Mouse (Mus musculus) intestine, embryonic 15.5 days (tissue): ENCODE measurements at regions not wholly inside any gene's neighbourhood (a gene's known extent, or its start where the extent isn't known, plus 50 kb on each side); places are given as distances from the start of the nearest gene placed in this dataset.

ENCODE experiments used
- ATAC-seq: fragments of 200-750 bp; cut with Nextera tagmentation; 2 replicates; pipeline ENCODE4 v1.8.0; 2017; ENCODE audit warnings: moderate TSS enrichment, moderate library complexity
- H3K27ac ChIP-seq: fragments of 300-500 bp; sonication (generic); 2 replicates; pipeline ENCODE4 v1.5.1; 2015; ENCODE audit warnings: mild to moderate bottlenecking, inconsistent platforms
- H3K27me3 ChIP-seq: fragments of 300-500 bp; sonication (generic); replicated peaks from 2 replicates; pipeline ENCODE4 v1.6.1; 2015; ENCODE audit warnings: inconsistent platforms
- H3K36me3 ChIP-seq: fragments of 300-500 bp; sonication (generic); 2 replicates; pipeline ENCODE4 v1.6.1; 2015; ENCODE audit warnings: inconsistent platforms
- H3K4me1 ChIP-seq: fragments of 300-500 bp; sonication (generic); replicated peaks from 2 replicates; pipeline ENCODE4 v1.6.1; 2015; ENCODE audit warnings: inconsistent platforms
- H3K4me2 ChIP-seq: fragments of 300-500 bp; sonication (generic); replicated peaks from 2 replicates; pipeline ENCODE4 v1.6.1; 2015; ENCODE audit warnings: mild to moderate bottlenecking, inconsistent platforms
- H3K4me3 ChIP-seq: fragments of 300-500 bp; sonication (generic); replicated peaks from 2 replicates; pipeline ENCODE4 v1.5.1; 2015; ENCODE audit warnings: inconsistent platforms
- H3K9ac ChIP-seq: fragments of 300-500 bp; sonication (generic); 2 replicates; pipeline ENCODE4 v1.6.1; 2015; ENCODE audit warnings: inconsistent platforms
- H3K9me3 ChIP-seq: fragments of 300-500 bp; sonication (generic); 2 replicates; pipeline ENCODE4 v1.6.1; 2016; ENCODE audit warnings: inconsistent platforms
- WGBS: fragments of 180-500 bp; shearing (Covaris S2); methylation state at CpG from one replicate; pipeline ENCODE4 v1.1.7; 2015; 5-methylcytosine and 5-hydroxymethylcytosine counted together

GRCm38 (mm10) chr9:46751981-46752380, 246.6 kb upstream of the Gm4791 start:
- Histone ChIP-seq H3K36me3 (no peaks in the 10 kb centered on the region), H3K27me3 (no peaks in the 10 kb centered on the region), H3K4me3 (no peak overlapping the region), H3K9me3 (no peaks in the 10 kb centered on the region), H3K4me1 (no peaks in the 10 kb centered on the region), H3K4me2 (no peak overlapping the region), H3K27ac (no peak overlapping the region), H3K9ac (no peak overlapping the region)
- no peak for ATAC-seq
- 52% methylated on average over 5 of the region's 5 CpGs for WGBS

GRCm38 (mm10) chr9:46749441-46749840, 249.1 kb upstream of the Gm4791 start:
- Histone ChIP-seq H3K27ac (no peak overlapping the region), H3K4me3 (no peak overlapping the region), H3K9ac (no peak overlapping the region), H3K9me3 (no peaks in the 10 kb centered on the region), H3K36me3 (no peaks in the 10 kb centered on the region), H3K27me3 (no peaks in the 10 kb centered on the region), H3K4me2 (no peak overlapping the region), H3K4me1 (no peaks in the 10 kb centered on the region)
- 86% methylated on average over 6 of the region's 6 CpGs for WGBS
- no peak for ATAC-seq

GRCm38 (mm10) chr9:46746266-46746665, 252.3 kb upstream of the Gm4791 start:
- Histone ChIP-seq H3K27me3 (no peaks in the 10 kb centered on the region), H3K36me3 (no peaks in the 10 kb centered on the region), H3K9ac (no peak overlapping the region), H3K9me3 (no peaks in the 10 kb centered on the region), H3K4me1 (no peaks in the 10 kb centered on the region), H3K4me3 (no peak overlapping the region), H3K4me2 (no peak overlapping the region), H3K27ac (no peak overlapping the region)
- WGBS: 65% methylated on average over 3 of the region's 3 CpGs
- ATAC-seq: no peak

GRCm38 (mm10) chr9:46740496-46740895, 258.0 kb upstream of the Gm4791 start:
- Histone ChIP-seq H3K27me3 (0 out of 2 replicates have a peak, but pooled peaks cover 3% of the 10 kb centered on the region), H3K4me3 (no peak overlapping the region), H3K4me1 (no peaks in the 10 kb centered on the region), H3K4me2 (no peak overlapping the region), H3K27ac (no peak overlapping the region), H3K9ac (no peak overlapping the region), H3K36me3 (no peaks in the 10 kb centered on the region), H3K9me3 (no peaks in the 10 kb centered on the region)
- no peak for ATAC-seq
- 76% methylated on average over 4 of the region's 4 CpGs for WGBS

GRCm38 (mm10) chr9:46739341-46739740, 259.2 kb upstream of the Gm4791 start:
- Histone ChIP-seq H3K36me3 (no peaks in the 10 kb centered on the region), H3K4me2 (no peak overlapping the region), H3K4me1 (no peaks in the 10 kb centered on the region), H3K27ac (no peak overlapping the region), H3K4me3 (no peak overlapping the region), H3K9me3 (no peaks in the 10 kb centered on the region), H3K9ac (no peak overlapping the region), H3K27me3 (0 out of 2 replicates have a peak, but pooled peaks cover 3% of the 10 kb centered on the region)
- 57% methylated on average over 3 of the region's 3 CpGs for WGBS
- ATAC-seq: no peak

GRCm38 (mm10) chr9:46738634-46739033, 259.9 kb upstream of the Gm4791 start:
- H3K27me3 ChIP-seq: 0 out of 2 replicates have a peak, but pooled peaks cover 3% of the 10 kb centered on the region
- no peak overlapping the region for H3K4me3 ChIP-seq
- no peak overlapping the region for H3K4me2 ChIP-seq
- no peak overlapping the region for H3K27ac ChIP-seq
- ATAC-seq: no peak
- WGBS: 45% methylated on average over 3 of the region's 3 CpGs
- no peaks in the 10 kb centered on the region for H3K36me3 ChIP-seq
- H3K9me3 ChIP-seq: no peaks in the 10 kb centered on the region
- no peaks in the 10 kb centered on the region for H3K4me1 ChIP-seq
- H3K9ac ChIP-seq: no peak overlapping the region

GRCm38 (mm10) chr9:46738056-46738455, 260.5 kb upstream of the Gm4791 start:
- 60% methylated on average over 4 of the region's 4 CpGs for WGBS
- no peak for ATAC-seq

GRCm38 (mm10) chr9:46737446-46737845, 261.1 kb upstream of the Gm4791 start:
- no peak overlapping the region for H3K27ac ChIP-seq
- H3K9me3 ChIP-seq: no peaks in the 10 kb centered on the region
- 62% methylated on average over 3 of the region's 3 CpGs for WGBS
- no peak overlapping the region for H3K9ac ChIP-seq
- H3K4me2 ChIP-seq: no peak overlapping the region
- ATAC-seq: no peak
- no peaks in the 10 kb centered on the region for H3K4me1 ChIP-seq
- H3K27me3 ChIP-seq: 0 out of 2 replicates have a peak, but pooled peaks cover 3% of the 10 kb centered on the region
- no peaks in the 10 kb centered on the region for H3K36me3 ChIP-seq
- no peak overlapping the region for H3K4me3 ChIP-seq

More at GRCm38 (mm10) chr9:46738056-46738455, 260.5 kb upstream of the Gm4791 start:
- no peak overlapping the region for H3K4me2 ChIP-seq
- H3K36me3 ChIP-seq: no peaks in the 10 kb centered on the region
- no peaks in the 10 kb centered on the region for H3K9me3 ChIP-seq
- no peak overlapping the region for H3K4me3 ChIP-seq
- 0 out of 2 replicates have a peak, but pooled peaks cover 3% of the 10 kb centered on the region for H3K27me3 ChIP-seq
- H3K9ac ChIP-seq: no peak overlapping the region
- H3K27ac ChIP-seq: no peak overlapping the region
- no peaks in the 10 kb centered on the region for H3K4me1 ChIP-seq

GRCm38 (mm10) chr9:46736232-46736631, 262.3 kb upstream of the Gm4791 start:
- peak; percentile 77 for ATAC-seq
- no peak overlapping the region for H3K4me3 ChIP-seq
- H3K27ac ChIP-seq: no peak overlapping the region
- no peaks in the 10 kb centered on the region for H3K36me3 ChIP-seq
- 0 out of 2 replicates have a peak, but pooled peaks cover 3% of the 10 kb centered on the region for H3K27me3 ChIP-seq
- no peak overlapping the region for H3K4me2 ChIP-seq
- no peak overlapping the region for H3K9ac ChIP-seq
- H3K4me1 ChIP-seq: no peaks in the 10 kb centered on the region
- no peaks in the 10 kb centered on the region for H3K9me3 ChIP-seq

- Histone ChIP-seq H3K4me2 (0 out of 2 replicates have a peak overlapping the region, but pooled peaks have one; percentile 19), H3K4me1 (no peaks in the 10 kb centered on the region), H3K27me3 (0 out of 2 replicates have a peak, but pooled peaks cover 3% of the 10 kb centered on the region), H3K9me3 (no peaks in the 10 kb centered on the region), H3K36me3 (no peaks in the 10 kb centered on the region), H3K9ac (no peak overlapping the region), H3K4me3 (no peak overlapping the region), H3K27ac (no peak overlapping the region)
- peak; percentile 69 for ATAC-seq
- WGBS: 2% methylated on average over 4 of the region's 4 CpGs
Measured at GRCm38 (mm10) chr9:46735664-46736067, 262.9 kb upstream of the Gm4791 start.

- H3K9me3 ChIP-seq: no peaks in the 10 kb centered on the region
- H3K4me3 ChIP-seq: no peak overlapping the region
- 64% methylated on average over 5 of the region's 5 CpGs for WGBS
- no peaks in the 10 kb centered on the region for H3K27me3 ChIP-seq
- no peaks in the 10 kb centered on the region for H3K36me3 ChIP-seq
- H3K9ac ChIP-seq: no peak overlapping the region
- ATAC-seq: no peak
- H3K4me2 ChIP-seq: no peak overlapping the region
- H3K4me1 ChIP-seq: no peaks in the 10 kb centered on the region
- H3K27ac ChIP-seq: no peak overlapping the region
Measured at GRCm38 (mm10) chr9:46728465-46728864, 270.1 kb upstream of the Gm4791 start.

- WGBS: 89% methylated on average over 5 of the region's 5 CpGs
- Histone ChIP-seq H3K27me3 (no peaks in the 10 kb centered on the region), H3K27ac (no peak overlapping the region), H3K9ac (no peak overlapping the region), H3K9me3 (no peaks in the 10 kb centered on the region), H3K36me3 (no peaks in the 10 kb centered on the region), H3K4me1 (no peaks in the 10 kb centered on the region), H3K4me3 (no peak overlapping the region), H3K4me2 (no peak overlapping the region)
- no peak for ATAC-seq
Measured at GRCm38 (mm10) chr9:46724231-46724630, 274.3 kb upstream of the Gm4791 start.

- ATAC-seq: no peak
Measured at GRCm38 (mm10) chr9:46713415-46713814, 285.1 kb upstream of the Gm4791 start.

More at GRCm38 (mm10) chr9:46713415-46713814, 285.1 kb upstream of the Gm4791 start:
- Histone ChIP-seq H3K9me3 (no peaks in the 10 kb centered on the region), H3K27ac (no peak overlapping the region), H3K9ac (no peak overlapping the region), H3K4me3 (no peak overlapping the region), H3K36me3 (no peaks in the 10 kb centered on the region), H3K4me1 (no peaks in the 10 kb centered on the region), H3K4me2 (no peak overlapping the region), H3K27me3 (no peaks in the 10 kb centered on the region)
- 93% methylated on average over 10 of the region's 10 CpGs for WGBS
